Mouse (Mus musculus): ENCODE measurements around the gene Gbp8. TPM values are rescaled to one million over a fixed set of nuclear protein-coding genes. Genes with fewer than 3 reads are reported as not detected.
A peak's percentile ranks its signal among the peaks of the same experiment; 100 is the strongest.
"Not testable (repeated sequence)": the region's sequence is repeated elsewhere in the genome, so short reads cannot be mapped to it uniquely, and the experiment has no call there.

The Gbp8 gene
- polyA plus RNA-seq, 1 experiment from 2014 or later: 1.4 TPM

DNA sequence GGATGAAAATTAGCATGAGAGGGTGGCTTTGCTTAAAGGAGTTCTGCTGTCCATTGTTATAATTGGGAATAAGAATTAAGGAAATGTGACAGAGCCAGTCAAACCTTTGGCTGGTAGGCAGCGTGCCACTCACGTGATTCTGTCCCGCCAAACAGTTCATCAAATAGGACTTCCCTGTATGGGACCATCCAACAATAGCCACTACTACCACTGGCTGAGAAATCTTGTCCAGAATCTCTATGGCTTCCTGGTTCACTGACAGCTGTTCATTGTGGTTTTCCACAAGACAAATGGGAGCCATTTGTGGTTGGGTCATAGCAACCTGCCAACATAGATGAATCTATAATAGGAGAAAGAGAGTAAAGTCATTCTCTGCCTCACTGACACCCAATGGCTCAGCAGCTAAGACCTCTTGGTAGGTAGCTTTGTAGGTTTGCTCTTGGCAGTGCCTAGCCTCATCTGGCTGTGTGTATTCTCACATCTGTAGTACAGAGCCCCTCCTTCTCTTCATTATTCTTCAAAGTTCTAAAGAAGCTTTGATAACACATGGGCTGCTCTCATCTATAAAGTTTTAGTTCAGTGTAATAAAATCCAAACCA is 2.5 kb downstream of the Gbp8 start:
- H3K4me2 ChIP-seq; H3K9ac ChIP-seq (ENCODE audit: low read depth, low read length); H3K36me3 ChIP-seq (ENCODE audit: control insufficient read depth, insufficient read depth, low read length); H3K9me3 ChIP-seq (ENCODE audit: control insufficient read depth, low read length); H3K4me1 ChIP-seq (replicated peaks; ENCODE audit: control insufficient read depth, insufficient read depth, low read length); ATAC-seq (replicated peaks; ENCODE audit: low FRiP score); H3K4me3 ChIP-seq (ENCODE audit: low read depth, low read length); DNase-seq (ENCODE audit: low spot score); H3K27me3 ChIP-seq (replicated peaks; ENCODE audit: control insufficient read depth, insufficient read depth, low read length); H3K27ac ChIP-seq (ENCODE audit: low read depth, low read length): not testable (repeated sequence)
- WGBS: 56% methylated on average over 3 of the region's 3 CpGs

DNA sequence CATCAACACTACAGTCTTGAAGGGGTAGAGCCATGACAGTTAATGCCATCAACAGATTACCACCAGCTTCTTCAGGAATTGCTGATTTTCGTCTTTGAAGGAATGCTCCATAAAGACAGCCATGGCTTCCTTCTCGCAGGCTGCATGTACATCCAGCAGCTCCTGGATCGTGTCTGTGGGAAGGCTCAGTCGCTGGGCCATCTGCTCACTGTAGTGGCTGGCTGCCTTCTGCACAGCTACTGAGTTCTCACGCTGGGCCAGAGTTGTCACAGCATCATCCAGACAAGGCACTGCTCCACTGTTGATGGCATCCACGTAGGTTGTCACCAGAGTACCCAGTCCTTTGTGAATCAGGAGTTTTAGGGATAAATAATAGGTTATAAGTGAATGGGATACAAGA is 17.6 kb downstream of the Gbp8 start:
- H3K9me3 ChIP-seq (ENCODE audit: control insufficient read depth, low read length); H3K4me1 ChIP-seq (replicated peaks; ENCODE audit: control insufficient read depth, insufficient read depth, low read length); H3K27me3 ChIP-seq (replicated peaks; ENCODE audit: control insufficient read depth, insufficient read depth, low read length); H3K36me3 ChIP-seq (ENCODE audit: control insufficient read depth, insufficient read depth, low read length); ATAC-seq (replicated peaks; ENCODE audit: low FRiP score); H3K9ac ChIP-seq (ENCODE audit: low read depth, low read length); H3K27ac ChIP-seq (ENCODE audit: low read depth, low read length); H3K4me3 ChIP-seq (ENCODE audit: low read depth, low read length); DNase-seq (ENCODE audit: low spot score); H3K4me2 ChIP-seq: not testable (repeated sequence)
- 69% methylated on average over 6 of the region's 6 CpGs for WGBS

- WGBS: 54% methylated on average over 2 of the region's 2 CpGs
- ATAC-seq (replicated peaks; ENCODE audit: low FRiP score) (no peak), DNase-seq (ENCODE audit: low spot score) (no peak)
- Histone ChIP-seq H3K27ac (ENCODE audit: low read depth, low read length) (no peak overlapping the region), H3K4me3 (ENCODE audit: low read depth, low read length) (no peak overlapping the region), H3K9ac (ENCODE audit: low read depth, low read length) (no peak overlapping the region), H3K36me3 (ENCODE audit: control insufficient read depth, insufficient read depth, low read length) (no peaks in the 10 kb centered on the region), H3K27me3 (replicated peaks; ENCODE audit: control insufficient read depth, insufficient read depth, low read length) (no peaks in the 10 kb centered on the region), H3K4me2 (no peak overlapping the region), H3K9me3 (ENCODE audit: control insufficient read depth, low read length) (no peaks in the 10 kb centered on the region), H3K4me1 (replicated peaks; ENCODE audit: control insufficient read depth, insufficient read depth, low read length) (no peaks in the 10 kb centered on the region)
Measured at GRCm38 (mm10) chr5:105115740-105116139, 23.6 kb downstream of the Gbp8 start.

DNA sequence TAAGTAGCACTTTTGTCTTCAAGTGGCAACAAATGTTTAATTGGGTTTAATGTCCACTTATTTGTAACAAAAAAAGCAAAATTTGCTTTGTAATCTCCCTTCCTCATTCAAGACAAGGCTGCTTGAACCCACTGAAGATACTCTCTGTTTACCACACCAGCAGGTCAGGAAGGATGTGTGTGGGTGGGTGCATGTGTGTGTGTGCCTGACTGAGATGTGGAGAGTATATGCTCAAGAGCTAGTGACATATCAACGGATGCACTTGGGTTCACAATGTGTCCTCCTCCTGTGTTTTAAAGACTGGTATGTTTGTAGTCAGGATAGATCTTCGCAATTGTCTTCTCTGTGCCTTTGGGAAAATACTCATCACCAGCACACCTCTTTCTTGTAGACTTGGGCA is 24.6 kb downstream of the Gbp8 start:
- H3K27ac ChIP-seq (ENCODE audit: low read depth, low read length): no peak overlapping the region
- no peaks in the 10 kb centered on the region for H3K9me3 ChIP-seq (ENCODE audit: control insufficient read depth, low read length)
- H3K4me2 ChIP-seq: no peak overlapping the region
- no peaks in the 10 kb centered on the region for H3K36me3 ChIP-seq (ENCODE audit: control insufficient read depth, insufficient read depth, low read length)
- no peaks in the 10 kb centered on the region for H3K27me3 ChIP-seq (replicated peaks; ENCODE audit: control insufficient read depth, insufficient read depth, low read length)
- no peak overlapping the region for H3K9ac ChIP-seq (ENCODE audit: low read depth, low read length)
- H3K4me1 ChIP-seq (replicated peaks; ENCODE audit: control insufficient read depth, insufficient read depth, low read length): no peaks in the 10 kb centered on the region
- H3K4me3 ChIP-seq (ENCODE audit: low read depth, low read length): no peak overlapping the region
- no peak for DNase-seq (ENCODE audit: low spot score)
- no peak for ATAC-seq (replicated peaks; ENCODE audit: low FRiP score)
- 85% methylated on average over 2 of the region's 2 CpGs for WGBS

DNA sequence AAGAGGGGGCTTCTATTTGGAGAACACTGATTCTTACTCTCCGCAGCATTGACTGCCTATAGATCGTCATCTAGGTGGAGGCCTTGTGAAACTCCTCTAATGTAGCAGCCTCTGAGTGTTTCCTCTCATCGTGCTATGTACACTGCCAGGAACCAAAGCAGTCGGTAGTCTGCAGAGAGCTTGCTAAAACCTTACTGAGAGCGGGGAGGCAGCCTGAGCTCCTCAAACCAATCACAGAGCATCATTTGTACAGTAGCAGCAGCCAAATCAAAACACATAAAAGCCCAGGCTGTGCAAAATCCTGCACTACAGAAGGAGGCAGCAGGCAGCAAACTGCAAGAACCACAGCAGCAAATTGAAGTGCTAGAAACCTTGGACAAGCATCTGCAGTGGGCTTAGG is 25.7 kb downstream of the Gbp8 start:
- H3K4me2 ChIP-seq: no peak overlapping the region
- no peaks in the 10 kb centered on the region for H3K27me3 ChIP-seq (replicated peaks; ENCODE audit: control insufficient read depth, insufficient read depth, low read length)
- no peak overlapping the region for H3K27ac ChIP-seq (ENCODE audit: low read depth, low read length)
- DNase-seq (ENCODE audit: low spot score): no peak
- H3K36me3 ChIP-seq (ENCODE audit: control insufficient read depth, insufficient read depth, low read length): no peaks in the 10 kb centered on the region
- no peak overlapping the region for H3K9ac ChIP-seq (ENCODE audit: low read depth, low read length)
- 84% methylated on average over 5 of the region's 5 CpGs for WGBS
- no peaks in the 10 kb centered on the region for H3K9me3 ChIP-seq (ENCODE audit: control insufficient read depth, low read length)
- ATAC-seq (replicated peaks; ENCODE audit: low FRiP score): no peak
- no peak overlapping the region for H3K4me3 ChIP-seq (ENCODE audit: low read depth, low read length)
- H3K4me1 ChIP-seq (replicated peaks; ENCODE audit: control insufficient read depth, insufficient read depth, low read length): no peaks in the 10 kb centered on the region; the same call in 1 of the 2 replicates

DNA sequence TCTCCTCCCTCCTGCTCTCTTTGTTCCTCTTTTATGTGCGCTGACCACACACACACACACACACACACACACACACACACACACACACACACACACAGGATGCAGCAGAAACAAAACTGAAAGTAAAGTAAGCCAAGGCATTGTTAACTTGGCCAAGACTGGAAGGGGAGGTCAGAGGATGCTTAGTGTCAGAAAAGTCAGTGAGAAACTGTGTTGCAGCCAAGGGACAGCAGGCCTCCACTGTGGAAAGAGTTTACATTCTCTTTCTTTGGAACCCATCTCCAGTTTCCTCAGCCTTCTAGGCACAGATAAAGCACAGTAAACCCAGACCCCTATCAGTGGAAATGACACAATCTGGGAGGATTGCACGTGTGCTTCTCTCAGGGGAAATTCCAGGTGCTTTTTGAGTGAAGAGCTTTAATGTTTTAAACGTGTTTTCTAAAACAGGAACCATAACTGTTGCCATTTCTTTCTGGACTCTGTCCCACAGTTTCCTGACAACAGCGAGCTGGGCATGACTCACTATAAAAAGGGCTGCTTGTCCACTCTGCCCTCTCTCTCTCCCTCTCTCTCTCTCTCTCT is 29.0 kb downstream of the Gbp8 start:
- not testable (repeated sequence) for H3K27ac ChIP-seq (ENCODE audit: low read depth, low read length); DNase-seq (ENCODE audit: low spot score)
- WGBS: 5% methylated on average over 4 of the region's 4 CpGs

GRCm38 (mm10) chr5:105109775-105110174 is 29.6 kb downstream of the Gbp8 start:
- 31% methylated on average over 1 of the region's 1 CpGs for WGBS
- ATAC-seq (replicated peaks; ENCODE audit: low FRiP score); H3K9me3 ChIP-seq (ENCODE audit: control insufficient read depth, low read length); H3K4me3 ChIP-seq (ENCODE audit: low read depth, low read length); DNase-seq (ENCODE audit: low spot score); H3K4me2 ChIP-seq; H3K4me1 ChIP-seq (replicated peaks; ENCODE audit: control insufficient read depth, insufficient read depth, low read length); H3K27ac ChIP-seq (ENCODE audit: low read depth, low read length); H3K27me3 ChIP-seq (replicated peaks; ENCODE audit: control insufficient read depth, insufficient read depth, low read length); H3K9ac ChIP-seq (ENCODE audit: low read depth, low read length); H3K36me3 ChIP-seq (ENCODE audit: control insufficient read depth, insufficient read depth, low read length): not testable (repeated sequence)

More for the DNA sequence above, 29.0 kb downstream of the Gbp8 start:
- not testable (repeated sequence) for H3K4me1 ChIP-seq (replicated peaks; ENCODE audit: control insufficient read depth, insufficient read depth, low read length); H3K27me3 ChIP-seq (replicated peaks; ENCODE audit: control insufficient read depth, insufficient read depth, low read length); H3K9ac ChIP-seq (ENCODE audit: low read depth, low read length); H3K36me3 ChIP-seq (ENCODE audit: control insufficient read depth, insufficient read depth, low read length); H3K4me2 ChIP-seq; H3K9me3 ChIP-seq (ENCODE audit: control insufficient read depth, low read length); H3K4me3 ChIP-seq (ENCODE audit: low read depth, low read length)
- ATAC-seq (replicated peaks; ENCODE audit: low FRiP score): peak; percentile 57

GRCm38 (mm10) chr5:105105689-105106088 is 33.7 kb downstream of the Gbp8 start:
- H3K9me3 ChIP-seq (ENCODE audit: control insufficient read depth, low read length); H3K27me3 ChIP-seq (replicated peaks; ENCODE audit: control insufficient read depth, insufficient read depth, low read length); H3K4me3 ChIP-seq (ENCODE audit: low read depth, low read length); H3K36me3 ChIP-seq (ENCODE audit: control insufficient read depth, insufficient read depth, low read length); H3K27ac ChIP-seq (ENCODE audit: low read depth, low read length); ATAC-seq (replicated peaks; ENCODE audit: low FRiP score); H3K4me2 ChIP-seq; DNase-seq (ENCODE audit: low spot score); H3K4me1 ChIP-seq (replicated peaks; ENCODE audit: control insufficient read depth, insufficient read depth, low read length); H3K9ac ChIP-seq (ENCODE audit: low read depth, low read length): not testable (repeated sequence)
- WGBS: 37% methylated on average over 2 of the region's 2 CpGs

- H3K9ac ChIP-seq (ENCODE audit: low read depth, low read length): no peak overlapping the region
- H3K36me3 ChIP-seq (ENCODE audit: control insufficient read depth, insufficient read depth, low read length): no peaks in the 10 kb centered on the region
- H3K4me2 ChIP-seq: no peak overlapping the region
- no peak overlapping the region for H3K27ac ChIP-seq (ENCODE audit: low read depth, low read length)
- DNase-seq (ENCODE audit: low spot score) (no peak), ATAC-seq (replicated peaks; ENCODE audit: low FRiP score) (no peak)
- no peaks in the 10 kb centered on the region for H3K27me3 ChIP-seq (replicated peaks; ENCODE audit: control insufficient read depth, insufficient read depth, low read length)
- H3K4me1 ChIP-seq (replicated peaks; ENCODE audit: control insufficient read depth, insufficient read depth, low read length): no peaks in the 10 kb centered on the region
- H3K9me3 ChIP-seq (ENCODE audit: control insufficient read depth, low read length): no peaks in the 10 kb centered on the region
- H3K4me3 ChIP-seq (ENCODE audit: low read depth, low read length): no peak overlapping the region
Measured at GRCm38 (mm10) chr5:105081900-105082299, 57.4 kb downstream of the Gbp8 start.

All from liver, embryonic 11.5 days (tissue).